ENCODE assay signal across 9 mouse cellular contexts in genomic region chr5:143299686-143300085, GRCm38 (mm10). TPM values are rescaled to one million over a fixed set of nuclear protein-coding genes. Genes with fewer than 3 reads are reported as not detected.
DNase-seq lines count a peak whose midpoint lies in the region; ATAC-seq and TF ChIP-seq lines count a peak whose summit lies in the region.
"Had no signal": no experiment of that assay in that cellular context is flagged by ENCODE, and none has a peak within 500 bp of the region (broad histone marks: within the 10 kb centered on the region; RNA-seq: fewer than 3 reads in every experiment).

No protein-coding gene starts in this region.

- no peak for TF ChIP-seq POLR2A in brain, embryonic 14.5 days (IDR thresholded peaks at IDR 0.05; ENCODE audit: borderline replicate concordance, extremely low read depth, insufficient read depth, insufficient read length, poor library complexity, severe bottlenecking)

- TF ChIP-seq CTCF in brain, embryonic 14.5 days (IDR thresholded peaks at IDR 0.05; ENCODE audit: borderline replicate concordance, extremely low read depth, insufficient read depth, insufficient read length): peak; percentile 66; the same call in 1 of the 2 replicates

- DNase-seq in frontal cortex, postnatal 25 days (ENCODE audit: low spot score in 2 of 2): peak; percentile 42 to 60
- no peak for DNase-seq in frontal cortex, postnatal 10 days (ENCODE audit: low spot score in 2 of 2)
- DNase-seq in ovary, postnatal 14 days (ENCODE audit: low spot score): peak; percentile 45
- no peak for DNase-seq in ovary, postnatal 10 days (ENCODE audit: low spot score)
- peak; percentile 19 for DNase-seq in brain, embryonic 14.5 days (ENCODE audit: low read depth)
- peak; percentile 77 for DNase-seq in kidney, postnatal 10 days
- peak; percentile 33 for DNase-seq in mesoderm, embryonic 11.5 days (ENCODE audit: low read depth, low spot score)

- ATAC-seq in granulocyte monocyte progenitor cell, adult 5-6 weeks (replicated peaks; ENCODE audit: poor library complexity, severe bottlenecking): no peak

RNA-seq across cellular contexts. Expression of gene Zfp853, which starts 6.3 kb away (rescaled TPM):
- polyA plus RNA-seq in brain, embryonic 14.5 days (2012; rRNA removed): 1.9 and 3.8 TPM in 2 replicates
- total RNA-seq in granulocyte monocyte progenitor cell, adult 5-6 weeks (2014; fragmentation: Nextera tagmentation): not detected in 2 replicates
- total RNA-seq in granulocyte monocyte progenitor cell, adult 5-6 weeks (2017): not detected in 2 replicates
- polyA plus RNA-seq: heart, embryonic 16.5 days had no signal

RNA-seq across cellular contexts. Expression of gene E130309D02Rik, which starts 15.5 kb away (rescaled TPM):
- polyA plus RNA-seq in brain, embryonic 14.5 days (2012; rRNA removed): 33.1 and 33.9 TPM in 2 replicates
- total RNA-seq in granulocyte monocyte progenitor cell, adult 5-6 weeks (2014; fragmentation: Nextera tagmentation): 40.5 and 47.3 TPM in 2 replicates
- 16.5 and 22.4 TPM in 2 replicates for total RNA-seq in granulocyte monocyte progenitor cell, adult 5-6 weeks (2017)

RNA-seq across cellular contexts. Expression of gene Zdhhc4, which starts 29.4 kb away (rescaled TPM):
- polyA plus RNA-seq in brain, embryonic 14.5 days (2012; rRNA removed): 70.3 and 76.3 TPM in 2 replicates
- total RNA-seq in granulocyte monocyte progenitor cell, adult 5-6 weeks (2014; fragmentation: Nextera tagmentation): 57.9 and 81.0 TPM in 2 replicates
- 38.5 and 49.2 TPM in 2 replicates for total RNA-seq in granulocyte monocyte progenitor cell, adult 5-6 weeks (2017)

RNA-seq across cellular contexts. Expression of gene Zfp316, which starts 29.9 kb away (rescaled TPM):
- 19.4 and 31.7 TPM in 2 replicates for polyA plus RNA-seq in brain, embryonic 14.5 days (2012; rRNA removed)
- total RNA-seq in granulocyte monocyte progenitor cell, adult 5-6 weeks (2014; fragmentation: Nextera tagmentation): 2.8 and 3.5 TPM in 2 replicates
- total RNA-seq in granulocyte monocyte progenitor cell, adult 5-6 weeks (2017): 2.7 and 3.5 TPM in 2 replicates

RNA-seq across cellular contexts. Expression of gene Grid2ip, which starts 57.5 kb away (rescaled TPM):
- 1.4 and 1.9 TPM in 2 replicates for polyA plus RNA-seq in brain, embryonic 14.5 days (2012; rRNA removed)
- total RNA-seq in granulocyte monocyte progenitor cell, adult 5-6 weeks (2014; fragmentation: Nextera tagmentation): not detected in 2 replicates
- total RNA-seq in granulocyte monocyte progenitor cell, adult 5-6 weeks (2017): not detected in 2 replicates

Comparison
In these comparisons a context has a peak if more than half of its experiments do, and no peak if none do; other contexts are left out.
1. DNase-seq: peak in frontal cortex, postnatal 25 days (2 of 2), ovary, postnatal 14 days (single experiment), brain, embryonic 14.5 days (single experiment), kidney, postnatal 10 days (single experiment) and mesoderm, embryonic 11.5 days (single experiment); none in frontal cortex, postnatal 10 days (0 of 2) and ovary, postnatal 10 days (single experiment).